Mouse (Mus musculus) layer of hippocampus, adult 18-20 months (tissue): ENCODE results near the gene Ubxn1. TPM values are rescaled to one million over a fixed set of nuclear protein-coding genes. Genes with fewer than 3 reads are reported as not detected.
A peak's percentile ranks its signal among the peaks of the same experiment; 100 is the strongest.
"Not testable (repeated sequence)": the region's sequence is repeated elsewhere in the genome, so short reads cannot be mapped to it uniquely, and the experiment has no call there.

Source experiments
- DNase-seq, 2 experiments: peaks; one replicate each; pipeline ENCODE4 v3.0.0; 2022; ENCODE audit warnings: low spot score in 2 of 2
- long read RNA-seq: library from polyadenylated mRNA; stranded (forward); transcript quantifications from one replicate; pipeline ENCODE4 v2.0.0, GENCODE M21; 2021
- total RNA-seq, 2 experiments: library from RNA; stranded (reverse); gene quantifications; 2 replicates each; pipeline ENCODE4 v1.2.3; 2021

Ubxn1 gene
- 100 to 1,000 TPM; 103 to 109 TPM for total RNA-seq
- long read RNA-seq, transcript Ubxn1-204 (9 exons, 1,291 nt): major isoform, 38 of 45 reads
- long read RNA-seq, partial matches to known transcripts: 1 of 45 reads
- long read RNA-seq, other reads (novel, unspliced or antisense): 0 of 45 reads

GRCm38 (mm10) chr19:8871267-8872186 is at the start of gene Ubxn1:
TSS of gene Ubxn1 (plus strand) at chr19:8871496.
- peak; percentile 99 for DNase-seq

GRCm38 (mm10) chr19:8822696-8823095 is 48.6 kb upstream of the Ubxn1 start:
- DNase-seq: no peak

GRCm38 (mm10) chr19:8829660-8830059 is 41.6 kb upstream of the Ubxn1 start, which contains the start of gene AC129217.1:
TSS of gene AC129217.1 (plus strand) at chr19:8829773.
- no peak for DNase-seq

GRCm38 (mm10) chr19:8830664-8831063 is 40.6 kb upstream of the Ubxn1 start:
- DNase-seq: peak in 1 of 2 experiments; percentile 34

GRCm38 (mm10) chr19:8831262-8831661 is 40.0 kb upstream of the Ubxn1 start:
- DNase-seq: no peak

- peak in 1 of 2 experiments; percentile 66 for DNase-seq
Measured at GRCm38 (mm10) chr19:8832971-8833370, 38.3 kb upstream of the Ubxn1 start.

GRCm38 (mm10) chr19:8836327-8836726 is 35.0 kb upstream of the Ubxn1 start:
- DNase-seq: not testable (repeated sequence)

- peak; percentile 82 to 93 for DNase-seq
Measured at GRCm38 (mm10) chr19:8837251-8837791, 34.0 kb upstream of the Ubxn1 start, which contains the start of gene Bscl2. TSS of gene Bscl2 (plus strand) at chr19:8837467.

- peak in 1 of 2 experiments; percentile 50 for DNase-seq
Measured at GRCm38 (mm10) chr19:8838041-8838730, 33.1 kb upstream of the Ubxn1 start.

GRCm38 (mm10) chr19:8839103-8839907 is 32.0 kb upstream of the Ubxn1 start, which contains the start of gene Gng3:
TSS of gene Gng3 (minus strand) at chr19:8839194.
- peak; percentile 80 to 81 for DNase-seq

- DNase-seq: peak; percentile 66 to 78
Measured at GRCm38 (mm10) chr19:8839908-8840791, 31.1 kb upstream of the Ubxn1 start.

- DNase-seq: no peak
Measured at GRCm38 (mm10) chr19:8841012-8841411, 30.3 kb upstream of the Ubxn1 start.

GRCm38 (mm10) chr19:8842961-8843360 is 28.3 kb upstream of the Ubxn1 start:
- DNase-seq: no peak

GRCm38 (mm10) chr19:8844371-8845129 is 26.7 kb upstream of the Ubxn1 start:
- peak in 1 of 2 experiments; percentile 84 for DNase-seq

- no peak for DNase-seq
Measured at GRCm38 (mm10) chr19:8848356-8848755, 22.9 kb upstream of the Ubxn1 start.

- DNase-seq: no peak
Measured at GRCm38 (mm10) chr19:8850402-8850901, 20.8 kb upstream of the Ubxn1 start, which contains the start of gene Lrrn4cl. TSS of gene Lrrn4cl (plus strand) at chr19:8850768.

GRCm38 (mm10) chr19:8851639-8852038 is 19.7 kb upstream of the Ubxn1 start:
- DNase-seq: no peak

GRCm38 (mm10) chr19:8852236-8852928 is 18.9 kb upstream of the Ubxn1 start:
- no peak for DNase-seq
